Mouse (Mus musculus): ENCODE measurements around the gene Suclg1. TPM values are rescaled to one million over a fixed set of nuclear protein-coding genes. Genes with fewer than 3 reads are reported as not detected.

Gene Suclg1
- total and polyA plus RNA-seq, 3 experiments: 53.7 to 105 (median 99.7) TPM

GRCm38 (mm10) chr6:73267738-73268311 is 19.6 kb downstream of the Suclg1 start:
- Histone ChIP-seq H3K36me3 (replicated peaks) (peaks cover 93% of the 10 kb centered on the region), H3K9me3 (replicated peaks) (no peaks in the 10 kb centered on the region), H3K4me3 (ENCODE audit: low read depth, low read length) (no peak overlapping the region), H3K4me1 (ENCODE audit: insufficient read depth, low read depth, low read length) (peaks cover 4% of the 10 kb centered on the region; the same call in 1 of the 2 replicates), H3K27me3 (ENCODE audit: insufficient read depth, low read length) (no peaks in the 10 kb centered on the region)
- ATAC-seq (ENCODE audit: extremely low read depth, insufficient number of reproducible peaks, low FRiP score, poor library complexity, severe bottlenecking) (no peak; the same call in 1 of the 2 replicates), DNase-seq (ENCODE audit: low spot score) (no peak)
- TF ChIP-seq GATA1 (IDR thresholded peaks at IDR 0.05; ENCODE audit: borderline replicate concordance, low read length): no peak
- TF ChIP-seq CTCF (IDR thresholded peaks at IDR 0.05; ENCODE audit: low read depth, low read length): no peak

DNA sequence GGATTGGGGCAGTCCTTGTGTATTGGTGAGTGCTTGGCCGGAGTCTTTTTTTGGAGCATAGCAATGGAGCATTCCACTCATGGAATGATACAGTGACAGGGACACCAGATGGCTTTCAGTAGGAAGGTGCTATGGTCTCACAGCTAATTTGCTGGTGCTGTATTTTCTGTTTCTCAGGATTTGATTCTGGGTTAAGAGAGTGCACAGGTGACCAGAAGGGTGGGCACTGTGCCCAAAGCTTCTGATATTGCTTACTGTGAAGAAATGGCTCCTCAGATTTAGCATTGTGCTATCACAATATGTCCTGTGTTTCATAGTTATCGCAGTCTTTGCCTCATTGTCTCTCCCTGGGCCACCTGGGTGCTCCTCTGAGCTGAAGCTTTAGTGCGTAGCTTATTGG is 21.2 kb downstream of the Suclg1 start:
- no peaks in the 10 kb centered on the region for H3K27me3 ChIP-seq (ENCODE audit: insufficient read depth, low read length)
- peaks cover 90% of the 10 kb centered on the region for H3K36me3 ChIP-seq (replicated peaks)
- H3K4me1 ChIP-seq (ENCODE audit: insufficient read depth, low read depth, low read length): peaks cover 4% of the 10 kb centered on the region; the same call in 1 of the 2 replicates
- no peaks in the 10 kb centered on the region for H3K9me3 ChIP-seq (replicated peaks)
- ATAC-seq (ENCODE audit: extremely low read depth, insufficient number of reproducible peaks, low FRiP score, poor library complexity, severe bottlenecking) (no peak), DNase-seq (ENCODE audit: low spot score) (no peak)
- TF ChIP-seq CTCF (IDR thresholded peaks at IDR 0.05; ENCODE audit: low read depth, low read length): no peak
- TF ChIP-seq GATA2 (IDR thresholded peaks at IDR 0.05; ENCODE audit: borderline replicate concordance, low read depth, low read length): no peak
- no peak for TF ChIP-seq GATA1 (IDR thresholded peaks at IDR 0.05; ENCODE audit: borderline replicate concordance, low read length)
- TF ChIP-seq TAL1 (conservative IDR thresholded peaks at IDR 0.05; ENCODE audit: low read depth, low read length): no peak
- no peak for TF ChIP-seq POLR2AphosphoS5 (IDR thresholded peaks at IDR 0.05; ENCODE audit: insufficient replicate concordance, low read depth, low read length)
- H3K4me3 ChIP-seq (ENCODE audit: low read depth, low read length): no peak overlapping the region

GRCm38 (mm10) chr6:73271546-73272091 is 23.4 kb downstream of the Suclg1 start:
- peaks cover 93% of the 10 kb centered on the region for H3K36me3 ChIP-seq (replicated peaks)
- no peaks in the 10 kb centered on the region for H3K9me3 ChIP-seq (replicated peaks)
- TF ChIP-seq TAL1 (conservative IDR thresholded peaks at IDR 0.05; ENCODE audit: low read depth, low read length) (no peak), CTCF (IDR thresholded peaks at IDR 0.05; ENCODE audit: low read depth, low read length) (no peak), GATA1 (IDR thresholded peaks at IDR 0.05; ENCODE audit: borderline replicate concordance, low read length) (no peak), GATA2 (IDR thresholded peaks at IDR 0.05; ENCODE audit: borderline replicate concordance, low read depth, low read length) (no peak), POLR2AphosphoS5 (IDR thresholded peaks at IDR 0.05; ENCODE audit: insufficient replicate concordance, low read depth, low read length) (no peak)
- ATAC-seq (ENCODE audit: extremely low read depth, insufficient number of reproducible peaks, low FRiP score, poor library complexity, severe bottlenecking) (no peak), DNase-seq (ENCODE audit: low spot score) (no peak)
- H3K27me3 ChIP-seq (ENCODE audit: insufficient read depth, low read length): no peaks in the 10 kb centered on the region
- no peak overlapping the region for H3K4me3 ChIP-seq (ENCODE audit: low read depth, low read length)
- peaks cover 4% of the 10 kb centered on the region; the same call in 1 of the 2 replicates for H3K4me1 ChIP-seq (ENCODE audit: insufficient read depth, low read depth, low read length)

GRCm38 (mm10) chr6:73275002-73275401 is 26.8 kb downstream of the Suclg1 start:
- ATAC-seq (ENCODE audit: extremely low read depth, insufficient number of reproducible peaks, low FRiP score, poor library complexity, severe bottlenecking) (no peak), DNase-seq (ENCODE audit: low spot score) (no peak)
- H3K27me3 ChIP-seq (ENCODE audit: insufficient read depth, low read length): no peaks in the 10 kb centered on the region; the same call in 1 of the 2 replicates
- H3K36me3 ChIP-seq (replicated peaks): peaks cover 92% of the 10 kb centered on the region
- H3K9me3 ChIP-seq (replicated peaks): no peaks in the 10 kb centered on the region
- no peak for TF ChIP-seq POLR2AphosphoS5 (IDR thresholded peaks at IDR 0.05; ENCODE audit: insufficient replicate concordance, low read depth, low read length)
- TF ChIP-seq CTCF (IDR thresholded peaks at IDR 0.05; ENCODE audit: low read depth, low read length): no peak
- no peak for TF ChIP-seq GATA2 (IDR thresholded peaks at IDR 0.05; ENCODE audit: borderline replicate concordance, low read depth, low read length)
- TF ChIP-seq GATA1 (IDR thresholded peaks at IDR 0.05; ENCODE audit: borderline replicate concordance, low read length): no peak
- no peak for TF ChIP-seq TAL1 (conservative IDR thresholded peaks at IDR 0.05; ENCODE audit: low read depth, low read length)
- no peaks in the 10 kb centered on the region for H3K4me1 ChIP-seq (ENCODE audit: insufficient read depth, low read depth, low read length)
- no peak overlapping the region for H3K4me3 ChIP-seq (ENCODE audit: low read depth, low read length)

DNA sequence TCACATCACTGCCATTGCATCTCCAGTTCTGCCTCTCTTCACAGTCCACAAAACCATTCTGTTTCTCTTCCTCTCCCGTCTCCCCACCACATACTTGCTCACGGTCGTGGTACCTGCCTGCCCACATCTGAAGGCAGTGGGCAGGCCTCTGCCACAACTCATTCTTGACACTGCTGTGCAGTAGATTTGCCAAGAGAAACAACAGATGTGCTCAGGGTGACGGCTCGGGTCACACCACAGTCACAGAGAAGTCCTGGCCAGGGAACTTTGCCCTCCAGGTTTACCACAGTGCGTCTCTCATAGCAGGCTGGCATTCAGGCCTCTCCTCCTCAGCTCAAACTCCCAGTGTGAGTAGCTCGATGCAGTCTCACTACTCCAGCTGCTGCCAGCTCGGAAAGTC is 31.5 kb downstream of the Suclg1 start:
- DNase-seq (ENCODE audit: low spot score) (no peak), ATAC-seq (ENCODE audit: extremely low read depth, insufficient number of reproducible peaks, low FRiP score, poor library complexity, severe bottlenecking) (no peak)
- Histone ChIP-seq H3K4me1 (ENCODE audit: insufficient read depth, low read depth, low read length) (no peaks in the 10 kb centered on the region), H3K4me3 (ENCODE audit: low read depth, low read length) (no peak overlapping the region), H3K27me3 (ENCODE audit: insufficient read depth, low read length) (no peaks in the 10 kb centered on the region; the same call in none of the 2 replicates), H3K36me3 (replicated peaks) (peaks cover 48% of the 10 kb centered on the region), H3K9me3 (replicated peaks) (no peaks in the 10 kb centered on the region)
- TF ChIP-seq TAL1 (conservative IDR thresholded peaks at IDR 0.05; ENCODE audit: low read depth, low read length) (no peak), GATA2 (IDR thresholded peaks at IDR 0.05; ENCODE audit: borderline replicate concordance, low read depth, low read length) (no peak), GATA1 (IDR thresholded peaks at IDR 0.05; ENCODE audit: borderline replicate concordance, low read length) (no peak), CTCF (IDR thresholded peaks at IDR 0.05; ENCODE audit: low read depth, low read length) (no peak), POLR2AphosphoS5 (IDR thresholded peaks at IDR 0.05; ENCODE audit: insufficient replicate concordance, low read depth, low read length) (no peak)

DNA sequence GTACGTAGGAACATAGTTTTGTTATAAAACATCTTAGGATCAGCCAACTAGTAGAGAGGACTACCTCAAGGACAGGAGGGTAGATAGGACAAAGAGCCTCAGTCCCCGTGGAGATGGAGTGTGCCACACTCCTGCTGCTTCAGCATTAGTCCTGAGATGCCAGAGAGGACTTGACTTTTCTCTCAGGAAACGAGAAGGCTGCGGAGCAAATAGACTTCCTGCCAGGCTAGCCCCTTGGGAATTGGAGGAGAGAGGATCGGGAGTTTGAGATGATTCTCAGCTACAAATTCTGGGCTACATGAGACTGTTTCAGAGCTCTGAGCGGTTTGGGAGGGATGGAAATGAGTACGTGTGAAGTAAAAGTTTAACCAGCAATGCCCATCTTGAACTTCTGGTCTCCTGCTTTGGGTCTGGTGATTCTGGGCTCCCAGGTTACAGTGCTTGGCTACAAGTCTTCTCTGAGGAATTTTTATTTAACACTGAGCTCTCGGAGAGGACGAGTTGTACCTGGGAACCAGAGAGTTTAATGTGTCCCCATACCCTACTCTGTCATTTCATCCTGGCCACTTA is 32.4 kb downstream of the Suclg1 start:
- no peak overlapping the region for H3K4me3 ChIP-seq (ENCODE audit: low read depth, low read length)
- H3K9me3 ChIP-seq (replicated peaks): no peaks in the 10 kb centered on the region
- H3K4me1 ChIP-seq (ENCODE audit: insufficient read depth, low read depth, low read length): no peaks in the 10 kb centered on the region
- no peak for ATAC-seq (ENCODE audit: extremely low read depth, insufficient number of reproducible peaks, low FRiP score, poor library complexity, severe bottlenecking)
- peaks cover 38% of the 10 kb centered on the region for H3K36me3 ChIP-seq (replicated peaks)
- no peak for DNase-seq (ENCODE audit: low spot score)
- no peaks in the 10 kb centered on the region; the same call in none of the 2 replicates for H3K27me3 ChIP-seq (ENCODE audit: insufficient read depth, low read length)
- TF ChIP-seq GATA1 (IDR thresholded peaks at IDR 0.05; ENCODE audit: borderline replicate concordance, low read length): no peak
- no peak for TF ChIP-seq POLR2AphosphoS5 (IDR thresholded peaks at IDR 0.05; ENCODE audit: insufficient replicate concordance, low read depth, low read length)
- TF ChIP-seq TAL1 (conservative IDR thresholded peaks at IDR 0.05; ENCODE audit: low read depth, low read length): no peak
- TF ChIP-seq CTCF (IDR thresholded peaks at IDR 0.05; ENCODE audit: low read depth, low read length): no peak

Data from G1E (cell line).